In genomic region chr5:100459468-100459867, GRCm38 (mm10) we compare ENCODE assay signal across 16 mouse cellular contexts.
"Had no signal": no experiment of that assay in that cellular context is flagged by ENCODE, and none has a peak within 500 bp of the region (broad histone marks: within the 10 kb centered on the region; RNA-seq: fewer than 3 reads in every experiment).

No protein-coding gene starts in this region.

- H3K9me3 ChIP-seq: neural tube, embryonic 13.5 days; neural tube, embryonic 15.5 days; stomach, embryonic 15.5 days had no signal

- H3K9ac ChIP-seq: neural tube, embryonic 13.5 days; neural tube, embryonic 15.5 days; stomach, embryonic 15.5 days had no signal

- H3K4me2 ChIP-seq: neural tube, embryonic 13.5 days; neural tube, embryonic 15.5 days; stomach, embryonic 15.5 days had no signal

- DNase-seq: retina, postnatal 1 day; right cerebral cortex, adult 18-20 months; right cerebral cortex, postnatal 14 days; right cerebral cortex, postnatal 25 days; right cerebral cortex, postnatal 4 days; spleen, adult 18-20 months; thymus, adult 18-20 months; thymus, adult 2 months; thymus, postnatal 14 days; thymus, postnatal 25 days; thymus, postnatal 36 days; thymus, postnatal 4 days had no signal

- H3K27me3 ChIP-seq: neural tube, embryonic 13.5 days; neural tube, embryonic 15.5 days; stomach, embryonic 15.5 days had no signal

- H3K4me1 ChIP-seq: neural tube, embryonic 13.5 days; neural tube, embryonic 15.5 days; stomach, embryonic 15.5 days had no signal

- H3K4me3 ChIP-seq: neural tube, embryonic 13.5 days; neural tube, embryonic 15.5 days; stomach, embryonic 15.5 days had no signal

- H3K27ac ChIP-seq: neural tube, embryonic 13.5 days; neural tube, embryonic 15.5 days; stomach, embryonic 15.5 days; stomach, postnatal 0 days had no signal
